Mouse (Mus musculus): Measurements from ENCODE around the gene Krtap13-1. TPM values are rescaled to one million over a fixed set of nuclear protein-coding genes. Genes with fewer than 3 reads are reported as not detected.
"Not testable (repeated sequence)": the region's sequence is repeated elsewhere in the genome, so short reads cannot be mapped to it uniquely, and the experiment has no call there.

Gene Krtap13-1
- polyA plus RNA-seq, 1 experiment from 2014 or later = not detected

GRCm38 (mm10) chr16:88710757-88711156 is 17.9 kb upstream of the Krtap13-1 start:
- Histone ChIP-seq H3K4me1 (replicated peaks; ENCODE audit: insufficient read depth, low read length) (no peaks in the 10 kb centered on the region), H3K4me3 (replicated peaks; ENCODE audit: low read depth, low read length) (no peak overlapping the region), H3K4me2 (ENCODE audit: low read length) (no peak overlapping the region), H3K27ac (no peak overlapping the region), H3K27me3 (ENCODE audit: insufficient read depth, low read length) (no peaks in the 10 kb centered on the region), H3K9me3 (replicated peaks; ENCODE audit: low read length) (no peaks in the 10 kb centered on the region), H3K36me3 (ENCODE audit: insufficient read depth, low read length) (no peaks in the 10 kb centered on the region), H3K9ac (ENCODE audit: low read depth, low read length) (no peak overlapping the region)
- WGBS = 63% methylated on average over 4 of the region's 4 CpGs
- peak; percentile 22; the same call in 1 of the 2 replicates for TF ChIP-seq CTCF (IDR thresholded peaks at IDR 0.05; ENCODE audit: low read depth)
- ATAC-seq (replicated peaks; ENCODE audit: low FRiP score, low read depth) = peak; percentile 68; the same call in 1 of the 2 replicates
- DNase-seq (ENCODE audit: low spot score) = peak; percentile 6

- no peak for DNase-seq (ENCODE audit: low spot score)
Measured at GRCm38 (mm10) chr16:88711245-88711644, 17.4 kb upstream of the Krtap13-1 start.

GRCm38 (mm10) chr16:88716549-88716948 is 12.1 kb upstream of the Krtap13-1 start:
- ATAC-seq (replicated peaks; ENCODE audit: low FRiP score, low read depth) = no peak
- Histone ChIP-seq H3K27me3 (ENCODE audit: insufficient read depth, low read length) (no peaks in the 10 kb centered on the region), H3K27ac (no peak overlapping the region), H3K4me2 (ENCODE audit: low read length) (no peak overlapping the region), H3K36me3 (ENCODE audit: insufficient read depth, low read length) (no peaks in the 10 kb centered on the region), H3K9ac (ENCODE audit: low read depth, low read length) (no peak overlapping the region), H3K4me3 (replicated peaks; ENCODE audit: low read depth, low read length) (no peak overlapping the region), H3K4me1 (replicated peaks; ENCODE audit: insufficient read depth, low read length) (no peaks in the 10 kb centered on the region), H3K9me3 (replicated peaks; ENCODE audit: low read length) (no peaks in the 10 kb centered on the region)
- no peak for TF ChIP-seq CTCF (IDR thresholded peaks at IDR 0.05; ENCODE audit: low read depth)
- no peak for DNase-seq (ENCODE audit: low spot score)

More at GRCm38 (mm10) chr16:88711245-88711644, 17.4 kb upstream of the Krtap13-1 start:
- Histone ChIP-seq H3K36me3 (ENCODE audit: insufficient read depth, low read length) (no peaks in the 10 kb centered on the region), H3K9me3 (replicated peaks; ENCODE audit: low read length) (no peaks in the 10 kb centered on the region), H3K27ac (no peak overlapping the region), H3K4me3 (replicated peaks; ENCODE audit: low read depth, low read length) (no peak overlapping the region), H3K4me2 (ENCODE audit: low read length) (no peak overlapping the region), H3K27me3 (ENCODE audit: insufficient read depth, low read length) (no peaks in the 10 kb centered on the region), H3K4me1 (replicated peaks; ENCODE audit: insufficient read depth, low read length) (no peaks in the 10 kb centered on the region), H3K9ac (ENCODE audit: low read depth, low read length) (no peak overlapping the region)
- WGBS = 83% methylated on average over 6 of the region's 6 CpGs
- ATAC-seq (replicated peaks; ENCODE audit: low FRiP score, low read depth) = no peak
- TF ChIP-seq CTCF (IDR thresholded peaks at IDR 0.05; ENCODE audit: low read depth) = peak; percentile 50; the same call in 1 of the 2 replicates

- no peaks in the 10 kb centered on the region for H3K9me3 ChIP-seq (replicated peaks; ENCODE audit: low read length)
- no peaks in the 10 kb centered on the region for H3K4me1 ChIP-seq (replicated peaks; ENCODE audit: insufficient read depth, low read length)
- H3K27me3 ChIP-seq (ENCODE audit: insufficient read depth, low read length) = no peaks in the 10 kb centered on the region
- H3K36me3 ChIP-seq (ENCODE audit: insufficient read depth, low read length) = no peaks in the 10 kb centered on the region
- WGBS = 48% methylated on average over 1 of the region's 1 CpGs
- H3K4me2 ChIP-seq (ENCODE audit: low read length) = no peak overlapping the region
- ATAC-seq (replicated peaks; ENCODE audit: low FRiP score, low read depth) (no peak), DNase-seq (ENCODE audit: low spot score) (no peak)
- no peak overlapping the region for H3K27ac ChIP-seq
- H3K9ac ChIP-seq (ENCODE audit: low read depth, low read length) = no peak overlapping the region
- H3K4me3 ChIP-seq (replicated peaks; ENCODE audit: low read depth, low read length) = no peak overlapping the region
- TF ChIP-seq CTCF (IDR thresholded peaks at IDR 0.05; ENCODE audit: low read depth) = no peak
Measured at GRCm38 (mm10) chr16:88720031-88720430, 8.6 kb upstream of the Krtap13-1 start.

DNA sequence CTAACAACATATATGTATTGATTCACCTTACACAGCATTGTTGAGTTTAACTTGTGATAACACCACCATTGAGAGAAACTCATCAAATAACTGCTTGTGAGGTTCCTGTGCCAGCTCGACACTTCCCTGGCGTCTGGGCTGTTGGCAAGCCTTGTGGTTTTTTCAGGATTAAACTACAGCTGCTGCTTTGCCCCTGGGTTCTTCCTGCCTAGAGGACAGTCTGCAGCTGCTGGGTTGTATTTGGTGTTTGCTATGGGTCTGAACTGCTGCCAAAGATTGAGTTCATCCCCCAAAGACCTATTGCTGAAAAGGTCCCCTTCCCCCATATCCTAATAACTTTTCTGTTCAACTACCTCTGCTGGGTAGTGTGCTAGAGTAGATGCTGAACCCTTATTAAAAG is 6.7 kb downstream of the Krtap13-1 start:
- TF ChIP-seq CTCF (IDR thresholded peaks at IDR 0.05; ENCODE audit: low read depth) = no peak
- H3K27ac ChIP-seq = no peak overlapping the region
- no peak overlapping the region for H3K4me3 ChIP-seq (replicated peaks; ENCODE audit: low read depth, low read length)
- H3K4me1 ChIP-seq (replicated peaks; ENCODE audit: insufficient read depth, low read length) = no peaks in the 10 kb centered on the region
- DNase-seq (ENCODE audit: low spot score) = no peak
- no peak for ATAC-seq (replicated peaks; ENCODE audit: low FRiP score, low read depth)
- 51% methylated on average over 2 of the region's 2 CpGs for WGBS
- no peaks in the 10 kb centered on the region for H3K9me3 ChIP-seq (replicated peaks; ENCODE audit: low read length)
- no peak overlapping the region for H3K4me2 ChIP-seq (ENCODE audit: low read length)
- H3K9ac ChIP-seq (ENCODE audit: low read depth, low read length) = no peak overlapping the region
- H3K36me3 ChIP-seq (ENCODE audit: insufficient read depth, low read length) = no peaks in the 10 kb centered on the region
- no peaks in the 10 kb centered on the region for H3K27me3 ChIP-seq (ENCODE audit: insufficient read depth, low read length)

- Histone ChIP-seq H3K4me1 (replicated peaks; ENCODE audit: insufficient read depth, low read length) (no peaks in the 10 kb centered on the region), H3K9me3 (replicated peaks; ENCODE audit: low read length) (no peaks in the 10 kb centered on the region), H3K9ac (ENCODE audit: low read depth, low read length) (no peak overlapping the region), H3K27ac (no peak overlapping the region), H3K4me3 (replicated peaks; ENCODE audit: low read depth, low read length) (no peak overlapping the region), H3K4me2 (ENCODE audit: low read length) (no peak overlapping the region), H3K27me3 (ENCODE audit: insufficient read depth, low read length) (no peaks in the 10 kb centered on the region), H3K36me3 (ENCODE audit: insufficient read depth, low read length) (no peaks in the 10 kb centered on the region)
- DNase-seq (ENCODE audit: low spot score) = peak; percentile 46
- no peak for ATAC-seq (replicated peaks; ENCODE audit: low FRiP score, low read depth)
- 47% methylated on average over 4 of the region's 4 CpGs for WGBS
- no peak for TF ChIP-seq CTCF (IDR thresholded peaks at IDR 0.05; ENCODE audit: low read depth)
Measured at GRCm38 (mm10) chr16:88744750-88745340, 16.2 kb downstream of the Krtap13-1 start.

- ATAC-seq (replicated peaks; ENCODE audit: low FRiP score, low read depth) (no peak), DNase-seq (ENCODE audit: low spot score) (no peak)
- H3K4me1 ChIP-seq (replicated peaks; ENCODE audit: insufficient read depth, low read length) = no peaks in the 10 kb centered on the region
- WGBS = 57% methylated on average over 4 of the region's 4 CpGs
- no peak overlapping the region for H3K4me2 ChIP-seq (ENCODE audit: low read length)
- H3K27me3 ChIP-seq (ENCODE audit: insufficient read depth, low read length) = no peaks in the 10 kb centered on the region
- H3K9ac ChIP-seq (ENCODE audit: low read depth, low read length) = no peak overlapping the region
- no peaks in the 10 kb centered on the region for H3K9me3 ChIP-seq (replicated peaks; ENCODE audit: low read length)
- H3K27ac ChIP-seq = no peak overlapping the region
- no peak for TF ChIP-seq CTCF (IDR thresholded peaks at IDR 0.05; ENCODE audit: low read depth)
- H3K4me3 ChIP-seq (replicated peaks; ENCODE audit: low read depth, low read length) = no peak overlapping the region
- no peaks in the 10 kb centered on the region for H3K36me3 ChIP-seq (ENCODE audit: insufficient read depth, low read length)
Measured at GRCm38 (mm10) chr16:88747943-88748342, 19.3 kb downstream of the Krtap13-1 start.

- not testable (repeated sequence) for H3K36me3 ChIP-seq (ENCODE audit: insufficient read depth, low read length); H3K27me3 ChIP-seq (ENCODE audit: insufficient read depth, low read length); H3K4me2 ChIP-seq (ENCODE audit: low read length); DNase-seq (ENCODE audit: low spot score); ATAC-seq (replicated peaks; ENCODE audit: low FRiP score, low read depth); H3K9ac ChIP-seq (ENCODE audit: low read depth, low read length); H3K4me1 ChIP-seq (replicated peaks; ENCODE audit: insufficient read depth, low read length); H3K27ac ChIP-seq; H3K4me3 ChIP-seq (replicated peaks; ENCODE audit: low read depth, low read length); H3K9me3 ChIP-seq (replicated peaks; ENCODE audit: low read length)
- 94% methylated on average over 3 of the region's 3 CpGs for WGBS
Measured at GRCm38 (mm10) chr16:88751535-88751934, 22.9 kb downstream of the Krtap13-1 start, which contains the start of gene Krtap13. Gene Krtap13, minus strand, starts transcription at chr16:88751635.

GRCm38 (mm10) chr16:88758547-88758946 is 29.9 kb downstream of the Krtap13-1 start, which contains the start of gene 2310034C09Rik:
Gene 2310034C09Rik, plus strand, starts transcription at chr16:88758847.
- not testable (repeated sequence) for H3K4me2 ChIP-seq (ENCODE audit: low read length); H3K4me1 ChIP-seq (replicated peaks; ENCODE audit: insufficient read depth, low read length); H3K9ac ChIP-seq (ENCODE audit: low read depth, low read length); H3K27ac ChIP-seq; H3K9me3 ChIP-seq (replicated peaks; ENCODE audit: low read length); ATAC-seq (replicated peaks; ENCODE audit: low FRiP score, low read depth); H3K4me3 ChIP-seq (replicated peaks; ENCODE audit: low read depth, low read length); H3K27me3 ChIP-seq (ENCODE audit: insufficient read depth, low read length); H3K36me3 ChIP-seq (ENCODE audit: insufficient read depth, low read length); DNase-seq (ENCODE audit: low spot score)
- WGBS = 83% methylated on average over 3 of the region's 3 CpGs
